Mouse (Mus musculus): Measurements from ENCODE around the gene Hist1h2ah. TPM values are rescaled to one million over a fixed set of nuclear protein-coding genes. Genes with fewer than 3 reads are reported as not detected.
"Not testable (repeated sequence)": the region's sequence is repeated elsewhere in the genome, so short reads cannot be mapped to it uniquely, and the experiment has no call there.

Gene Hist1h2ah
- total RNA-seq (2015) (0.91 and 1.1 TPM in 2 replicates), total RNA-seq (2017) (48.2 and 145 TPM in 2 replicates)

DNA sequence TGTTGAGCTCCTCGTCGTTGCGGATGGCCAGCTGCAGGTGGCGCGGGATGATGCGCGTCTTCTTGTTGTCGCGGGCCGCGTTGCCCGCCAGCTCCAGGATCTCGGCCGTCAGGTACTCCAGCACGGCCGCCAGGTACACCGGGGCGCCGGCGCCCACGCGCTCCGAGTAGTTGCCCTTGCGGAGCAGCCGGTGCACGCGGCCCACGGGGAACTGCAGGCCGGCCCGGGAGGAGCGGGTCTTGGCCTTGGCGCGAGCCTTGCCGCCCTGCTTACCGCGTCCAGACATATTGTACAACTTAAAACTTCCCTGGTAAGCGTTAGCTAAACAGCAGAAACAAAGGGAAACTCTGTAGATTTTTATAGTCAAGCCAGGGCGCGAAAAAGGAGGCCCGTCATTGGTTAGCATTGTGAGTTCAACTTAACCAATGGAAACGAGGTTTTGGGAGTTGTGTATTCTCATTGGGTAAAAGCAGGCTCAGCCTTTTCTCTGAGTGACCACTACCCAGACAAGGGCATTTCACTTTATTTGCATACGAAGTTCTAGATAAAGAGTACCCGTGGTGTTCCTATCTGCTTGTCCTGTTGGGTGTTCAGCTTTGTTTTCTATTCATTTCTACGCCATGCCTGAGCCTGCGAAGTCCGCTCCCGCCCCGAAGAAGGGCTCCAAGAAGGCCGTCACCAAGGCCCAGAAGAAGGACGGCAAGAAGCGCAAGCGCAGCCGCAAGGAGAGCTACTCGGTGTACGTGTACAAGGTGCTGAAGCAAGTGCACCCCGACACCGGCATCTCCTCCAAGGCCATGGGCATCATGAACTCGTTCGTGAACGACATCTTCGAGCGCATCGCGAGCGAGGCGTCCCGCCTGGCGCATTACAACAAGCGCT, at the start of gene Hist1h2ah, which contains the start of gene Hist1h2bk:
Hist1h2ah (minus strand) TSS at position 302 of the 882 bp plus-strand sequence.
Hist1h2bk (plus strand) TSS at position 604 of the 882 bp plus-strand sequence.
- peak; percentile 96 for ATAC-seq (ENCODE audit: poor library complexity, severe bottlenecking)

DNA sequence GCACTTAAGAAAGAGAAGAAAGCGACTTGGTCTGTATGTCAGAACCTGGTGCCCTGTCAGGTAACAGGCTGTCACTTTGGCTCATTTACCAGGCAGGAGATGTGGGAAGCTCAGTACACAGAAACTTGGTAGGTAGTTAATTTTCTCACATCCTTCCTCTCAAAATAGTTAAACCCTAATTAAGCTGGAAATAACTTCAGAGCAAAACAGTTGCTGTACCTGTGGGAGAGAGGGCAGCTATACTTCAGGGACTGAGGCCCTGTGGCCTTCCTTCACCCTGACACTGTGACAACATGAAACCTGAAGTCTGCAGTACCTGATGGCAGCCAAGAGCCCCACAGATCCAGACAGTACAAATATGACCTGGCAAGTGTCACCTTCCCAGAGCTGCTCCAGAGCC, 48.8 kb upstream of the Hist1h2ah start, which contains the start of gene Vmn1r188:
Vmn1r188 (plus strand) TSS at position 301 of the 400 bp plus-strand sequence.
- ATAC-seq (ENCODE audit: poor library complexity, severe bottlenecking), result not testable (repeated sequence)

DNA sequence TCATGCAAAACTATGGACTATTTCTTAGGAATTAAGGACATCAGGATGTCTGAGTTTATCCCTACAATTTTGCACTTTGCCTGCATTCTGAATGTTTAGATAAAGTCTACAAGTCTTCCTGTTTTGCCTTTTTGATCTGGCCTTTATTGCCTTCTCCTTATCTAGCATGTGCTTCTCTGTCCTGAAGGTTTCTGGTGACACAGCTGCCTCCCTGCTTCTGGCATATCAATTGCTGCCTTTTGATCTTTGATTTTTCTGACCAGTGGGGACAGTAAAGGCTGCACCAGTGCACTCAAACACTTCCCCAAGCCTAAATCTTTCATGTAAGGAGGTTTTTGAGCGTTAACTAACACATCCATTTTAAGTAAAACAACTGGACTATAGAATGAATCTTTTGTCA, 28.1 kb upstream of the Hist1h2ah start:
- no peak for ATAC-seq (ENCODE audit: poor library complexity, severe bottlenecking)

- 0 out of 2 replicates have a peak, but pooled peaks have one; percentile 35 for ATAC-seq (ENCODE audit: poor library complexity, severe bottlenecking)
Measured at GRCm38 (mm10) chr13:22061422-22061821, 26.1 kb upstream of the Hist1h2ah start.

DNA sequence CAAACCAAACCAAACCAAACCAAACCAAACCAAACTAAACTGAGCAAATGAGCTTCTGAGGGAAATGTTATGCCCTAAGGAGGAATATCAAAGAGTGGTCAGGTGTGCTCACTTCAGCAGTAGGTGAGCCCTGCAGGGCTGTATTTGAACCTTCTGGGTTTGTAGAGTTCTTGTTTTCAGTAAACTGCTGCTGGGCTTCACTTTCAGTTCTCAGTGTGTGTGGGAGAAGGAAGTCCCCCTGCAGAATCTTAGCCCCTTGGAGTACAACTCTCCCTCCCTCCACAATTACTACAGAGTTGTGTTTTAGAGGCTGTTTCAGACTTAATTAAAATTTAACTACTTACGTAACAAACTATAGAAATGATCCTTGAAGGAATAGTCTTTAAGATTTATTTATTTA, 18.4 kb upstream of the Hist1h2ah start:
- ATAC-seq (ENCODE audit: poor library complexity, severe bottlenecking), result no peak

- ATAC-seq (ENCODE audit: poor library complexity, severe bottlenecking), result no peak
Measured at GRCm38 (mm10) chr13:22051523-22051859, 16.1 kb upstream of the Hist1h2ah start.

- ATAC-seq (ENCODE audit: poor library complexity, severe bottlenecking), result peak; percentile 95
Measured at GRCm38 (mm10) chr13:22050591-22051522, 15.5 kb upstream of the Hist1h2ah start.

DNA sequence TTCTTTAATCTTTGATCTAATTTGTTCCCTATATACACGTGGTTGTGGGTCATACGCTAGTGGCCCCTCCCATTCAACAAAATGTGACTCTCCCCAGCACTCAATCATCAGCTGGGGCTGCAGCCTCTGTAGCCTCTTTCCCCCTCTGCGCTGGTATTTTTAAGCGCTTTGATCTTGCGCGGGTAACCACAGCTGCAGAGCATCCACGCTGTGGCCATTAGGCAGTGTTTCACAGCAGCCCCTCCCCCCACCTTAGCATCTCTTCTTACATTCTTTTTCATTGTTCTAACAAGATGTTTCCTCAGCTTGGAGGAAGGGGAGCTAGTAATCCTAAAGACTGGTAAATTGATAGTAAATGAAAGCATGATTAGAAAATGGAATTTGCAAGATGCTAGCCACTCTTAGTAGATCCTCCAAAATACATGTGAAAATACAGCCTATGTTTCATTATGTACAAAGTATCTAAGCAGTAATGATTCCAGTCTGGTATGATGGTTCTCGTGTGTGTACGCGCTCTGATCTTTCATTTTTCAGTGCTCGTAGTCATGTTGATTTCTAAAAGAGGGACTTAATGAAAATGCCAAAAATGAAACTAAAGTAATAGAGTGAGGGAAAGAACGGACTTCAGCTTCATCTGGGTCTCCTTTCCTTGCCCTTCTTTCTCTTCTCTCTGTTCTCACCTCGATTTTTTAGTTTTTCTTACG, 14.5 kb upstream of the Hist1h2ah start:
- peak; percentile 41 for ATAC-seq (ENCODE audit: poor library complexity, severe bottlenecking)

DNA sequence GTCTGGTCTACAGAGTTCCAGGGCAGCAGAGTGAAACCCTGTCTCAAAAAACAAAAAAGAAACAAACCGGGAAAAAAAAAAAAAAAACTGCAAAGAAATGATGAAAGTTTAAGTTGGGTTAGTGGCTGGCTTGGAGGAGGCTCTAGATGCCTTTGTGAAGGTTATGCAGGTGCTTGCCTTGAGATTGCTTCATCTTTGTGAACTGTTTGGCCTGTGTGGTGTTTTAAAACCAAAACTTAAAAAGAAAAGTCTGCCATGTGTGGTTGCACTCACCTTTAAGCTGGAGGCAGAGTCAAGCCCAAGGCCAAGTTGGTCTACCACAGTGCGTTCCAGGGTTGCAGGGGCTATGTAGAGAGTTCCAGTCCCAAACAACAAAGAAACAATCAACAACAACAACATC, 13.7 kb upstream of the Hist1h2ah start:
- no peak for ATAC-seq (ENCODE audit: poor library complexity, severe bottlenecking)

- ATAC-seq (ENCODE audit: poor library complexity, severe bottlenecking), result no peak
Measured at GRCm38 (mm10) chr13:22045311-22045710, 9.9 kb upstream of the Hist1h2ah start.

DNA sequence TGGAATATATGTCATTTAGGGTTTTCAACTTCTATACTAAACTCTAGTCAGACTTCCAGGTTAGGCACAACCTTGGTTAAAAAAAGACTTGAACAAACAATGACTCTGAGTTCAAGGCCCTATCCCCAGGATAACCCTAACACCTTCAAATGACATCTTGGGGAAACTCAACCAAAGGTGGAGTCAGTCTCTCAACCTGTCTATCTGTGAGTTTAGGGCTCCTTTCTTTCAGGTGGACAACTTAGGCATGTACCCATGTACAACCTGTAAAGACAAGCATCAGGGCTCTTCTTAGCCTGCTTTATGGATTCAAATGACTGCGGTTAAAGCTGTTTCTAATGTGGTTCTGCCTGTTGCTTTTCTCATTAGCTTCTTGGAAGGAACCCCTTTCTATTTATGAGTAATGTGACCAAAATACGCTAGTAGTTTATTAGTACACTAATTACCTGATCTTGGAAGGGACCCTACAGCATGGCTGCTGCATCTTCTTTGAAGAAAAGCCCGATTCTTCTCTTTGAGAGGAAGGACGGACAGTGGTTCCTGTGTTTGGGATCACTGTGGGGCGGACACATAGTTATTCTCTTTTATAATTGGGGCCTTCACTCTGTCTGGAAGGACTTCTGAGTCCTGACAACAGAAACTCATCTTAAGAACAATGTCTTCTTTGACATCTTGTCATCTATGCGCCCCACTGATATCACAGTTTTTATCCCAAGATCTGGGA, 9.2 kb upstream of the Hist1h2ah start:
- no peak for ATAC-seq (ENCODE audit: poor library complexity, severe bottlenecking)

- peak; percentile 27; the same call in 1 of the 2 replicates for ATAC-seq (ENCODE audit: poor library complexity, severe bottlenecking)
Measured at GRCm38 (mm10) chr13:22043503-22044431, 8.4 kb upstream of the Hist1h2ah start.

- ATAC-seq (ENCODE audit: poor library complexity, severe bottlenecking), result peak; percentile 77
Measured at GRCm38 (mm10) chr13:22042568-22043502, 7.5 kb upstream of the Hist1h2ah start, which contains the start of the genes Hist1h2ag and Hist1h2bj. TSS of gene Hist1h2ag (minus strand) at chr13:22042944. TSS of gene Hist1h2bj (plus strand) at chr13:22043214.

GRCm38 (mm10) chr13:22041651-22042567, 6.5 kb upstream of the Hist1h2ah start:
- ATAC-seq (ENCODE audit: poor library complexity, severe bottlenecking), result no peak

- ATAC-seq (ENCODE audit: poor library complexity, severe bottlenecking), result peak; percentile 77
Measured at GRCm38 (mm10) chr13:22041142-22041536, 5.8 kb upstream of the Hist1h2ah start, which contains the start of gene Hist1h4i. TSS of gene Hist1h4i (minus strand) at chr13:22041362.

GRCm38 (mm10) chr13:22040464-22041141, 5.2 kb upstream of the Hist1h2ah start:
- peak; percentile 11 for ATAC-seq (ENCODE audit: poor library complexity, severe bottlenecking)
